Mouse (Mus musculus): ENCODE results near the gene Irf2.

DNA sequence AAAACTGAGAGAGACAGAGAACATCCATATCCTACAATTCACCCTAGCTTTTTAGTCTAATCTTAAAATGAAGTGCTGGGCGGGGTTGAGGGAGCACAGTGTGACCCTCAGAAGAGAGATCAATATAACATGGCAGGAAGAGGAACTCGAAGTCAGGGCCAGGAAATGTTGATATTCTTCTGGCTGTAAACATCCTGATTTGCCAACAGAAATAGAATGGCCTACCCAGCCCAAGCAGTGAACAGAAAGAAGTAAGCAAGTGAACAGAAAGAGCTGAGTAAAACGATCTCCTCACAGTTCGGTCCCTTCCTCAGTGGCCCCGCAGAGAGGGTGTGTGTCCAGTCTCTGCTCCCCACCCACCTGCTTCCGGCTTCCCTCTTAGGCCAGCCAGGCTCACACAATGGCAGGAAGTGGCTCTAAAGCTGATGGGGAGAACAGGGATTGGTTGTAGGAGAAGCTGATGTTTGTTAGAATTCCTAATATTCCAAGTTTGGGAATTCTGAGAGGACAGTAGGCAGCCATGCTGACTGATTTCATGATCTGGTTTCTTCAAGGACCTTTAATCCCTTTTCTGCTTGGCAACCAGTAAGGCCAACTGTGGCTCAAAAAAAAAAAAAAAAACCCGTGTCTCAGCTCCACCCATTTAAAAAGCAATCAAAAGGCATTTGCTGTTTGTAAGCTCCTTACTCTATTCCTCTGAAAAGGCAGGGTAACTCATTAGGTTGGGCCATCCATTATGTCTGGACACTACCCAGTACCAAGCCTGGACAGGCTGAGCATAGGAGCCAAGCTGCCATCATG, 105.6 kb downstream of the Irf2 start:
- TF ChIP-seq CTCF (IDR thresholded peaks at IDR 0.05; ENCODE audit: borderline replicate concordance, insufficient read depth, low read length) (no peak), POLR2A (IDR thresholded peaks at IDR 0.05; ENCODE audit: low read depth, low read length) (no peak)
